Mouse (Mus musculus) E14TG2a.4 (cell line): ENCODE data around the gene Odc1.

ENCODE experiments used
- CTCF ChIP-seq: conservative IDR thresholded peaks from 2 replicates; pipeline ENCODE4 v1.5.1; 2014; ENCODE audit warnings: low read length
- NANOG ChIP-seq: IDR thresholded peaks from 2 replicates; pipeline ENCODE4 v1.6.1; 2014; ENCODE audit warnings: borderline replicate concordance, low read length, mixed read lengths
- POU5F1 ChIP-seq: IDR thresholded peaks from 2 replicates; pipeline ENCODE4 v1.6.1; 2014; ENCODE audit warnings: low read length, borderline replicate concordance

DNA sequence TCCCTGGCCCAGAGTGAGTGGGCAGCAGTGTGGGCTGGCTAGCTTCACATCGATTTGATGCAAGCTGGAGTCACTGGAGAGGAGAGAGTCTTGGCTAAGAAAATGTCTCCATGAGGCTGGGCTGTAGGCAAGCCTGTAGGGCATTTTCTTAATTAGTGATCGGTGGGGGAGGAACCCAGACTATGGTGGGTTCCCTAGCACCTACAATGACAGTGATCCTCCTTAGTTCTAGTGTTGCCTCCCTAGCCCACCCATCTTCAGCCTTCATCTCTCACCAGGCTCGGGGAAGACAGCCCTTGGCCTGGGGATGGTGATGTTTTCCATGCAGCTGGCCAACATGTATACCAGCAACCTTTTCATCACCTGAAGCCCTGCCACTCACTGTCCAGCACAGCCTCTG is 43.8 kb downstream of the Odc1 start:
- TF ChIP-seq CTCF (no peak), NANOG (no peak), POU5F1 (no peak)
